Mouse (Mus musculus): ENCODE measurements around the gene Spg7. TPM values are rescaled to one million over a fixed set of nuclear protein-coding genes. Genes with fewer than 3 reads are reported as not detected.
A peak's percentile ranks its signal among the peaks of the same experiment; 100 is the strongest.

The Spg7 gene
- polyA plus RNA-seq, 1 experiment from 2014 or later: 47.7 TPM

- Histone ChIP-seq H3K27me3 (ENCODE audit: control insufficient read depth, insufficient read depth, low read length) (peaks cover 43% of the 10 kb centered on the region), H3K36me3 (ENCODE audit: control insufficient read depth, insufficient read depth, low read length) (no peaks in the 10 kb centered on the region), H3K9ac (ENCODE audit: low read length) (peak within 1 kb of the TSS; percentile 20; the same call in 1 of the 2 replicates), H3K4me1 (ENCODE audit: control insufficient read depth, insufficient read depth, low read length) (peaks cover 8% of the 10 kb centered on the region; the same call in 1 of the 2 replicates), H3K27ac (ENCODE audit: low read depth, low read length) (no peak within 1 kb of the TSS), H3K9me3 (ENCODE audit: control insufficient read depth, low read length) (no peaks in the 10 kb centered on the region), H3K4me3 (ENCODE audit: low read depth, low read length) (peak within 1 kb of the TSS; percentile 37), H3K4me2 (ENCODE audit: low read depth) (peak within 1 kb of the TSS; percentile 43)
- DNase-seq (ENCODE audit: low spot score): no peak
- 1% methylated on average over 45 of the region's 51 CpGs for WGBS
- ATAC-seq (ENCODE audit: insufficient read depth, low FRiP score, low TSS enrichment): no peak
Observed at GRCm38 (mm10) chr8:123117127-123117731, 54.5 kb downstream of the Spg7 start, which contains the start of gene Cpne7. Gene Cpne7 (plus strand): TSS chr8:123117374.

DNA sequence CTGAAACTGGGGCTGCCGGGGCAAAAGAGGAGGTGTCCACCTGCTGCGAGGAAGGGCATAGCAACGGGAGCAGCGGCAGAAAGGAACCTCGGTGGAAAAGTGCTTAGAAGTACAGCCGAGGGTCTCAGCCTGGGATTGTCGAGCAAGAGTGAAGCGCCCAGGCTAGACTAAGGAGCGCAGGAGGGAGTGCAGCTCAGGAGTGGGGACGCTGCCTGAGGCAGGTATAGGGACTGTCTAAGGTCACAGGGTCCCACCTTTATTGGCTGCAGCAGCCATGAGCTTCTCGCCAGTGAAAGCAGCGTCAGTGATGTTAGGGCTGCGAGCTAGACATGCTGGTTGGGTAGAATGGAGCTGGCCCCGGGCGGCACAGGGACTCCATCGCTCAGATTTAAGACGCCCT is 55.0 kb downstream of the Spg7 start:
- peak overlapping the region; percentile 37 for H3K4me3 ChIP-seq (ENCODE audit: low read depth, low read length)
- no peak overlapping the region for H3K9ac ChIP-seq (ENCODE audit: low read length)
- H3K27me3 ChIP-seq (ENCODE audit: control insufficient read depth, insufficient read depth, low read length): peaks cover 43% of the 10 kb centered on the region
- H3K36me3 ChIP-seq (ENCODE audit: control insufficient read depth, insufficient read depth, low read length): no peaks in the 10 kb centered on the region
- ATAC-seq (ENCODE audit: insufficient read depth, low FRiP score, low TSS enrichment): no peak
- H3K27ac ChIP-seq (ENCODE audit: low read depth, low read length): no peak overlapping the region
- 2% methylated on average over 17 of the region's 17 CpGs for WGBS
- H3K4me1 ChIP-seq (ENCODE audit: control insufficient read depth, insufficient read depth, low read length): peaks cover 8% of the 10 kb centered on the region; the same call in 1 of the 2 replicates
- peak overlapping the region; percentile 43 for H3K4me2 ChIP-seq (ENCODE audit: low read depth)
- no peak for DNase-seq (ENCODE audit: low spot score)
- no peaks in the 10 kb centered on the region for H3K9me3 ChIP-seq (ENCODE audit: control insufficient read depth, low read length)

DNA sequence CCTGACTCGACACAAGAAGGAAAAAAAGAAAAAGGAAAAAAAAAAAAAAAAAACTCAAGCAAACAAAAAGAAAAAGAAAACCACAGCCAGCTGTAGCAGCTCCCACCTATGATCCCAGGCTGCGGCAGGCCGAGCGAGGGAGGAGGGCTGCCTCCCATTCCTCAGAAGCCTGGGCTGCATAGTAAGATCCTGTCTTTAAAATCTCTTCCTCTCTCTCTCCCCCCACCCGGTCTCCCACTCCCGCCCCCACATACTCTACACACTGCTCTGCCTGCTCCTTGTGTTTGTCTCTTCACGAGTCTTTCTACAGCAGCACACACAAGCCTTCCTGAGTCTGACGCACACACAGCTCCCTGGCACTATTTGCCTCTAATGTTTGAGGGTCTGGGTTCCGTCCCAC is 59.3 kb downstream of the Spg7 start:
- no peak overlapping the region for H3K9ac ChIP-seq (ENCODE audit: low read length)
- no peaks in the 10 kb centered on the region for H3K36me3 ChIP-seq (ENCODE audit: control insufficient read depth, insufficient read depth, low read length)
- peaks cover 8% of the 10 kb centered on the region; the same call in 1 of the 2 replicates for H3K4me1 ChIP-seq (ENCODE audit: control insufficient read depth, insufficient read depth, low read length)
- DNase-seq (ENCODE audit: low spot score): no peak
- WGBS: 73% methylated on average over 9 of the region's 9 CpGs
- H3K9me3 ChIP-seq (ENCODE audit: control insufficient read depth, low read length): no peaks in the 10 kb centered on the region
- H3K4me2 ChIP-seq (ENCODE audit: low read depth): no peak overlapping the region
- no peak for ATAC-seq (ENCODE audit: insufficient read depth, low FRiP score, low TSS enrichment)
- H3K4me3 ChIP-seq (ENCODE audit: low read depth, low read length): no peak overlapping the region
- H3K27me3 ChIP-seq (ENCODE audit: control insufficient read depth, insufficient read depth, low read length): peaks cover 29% of the 10 kb centered on the region
- H3K27ac ChIP-seq (ENCODE audit: low read depth, low read length): no peak overlapping the region

GRCm38 (mm10) chr8:123122670-123123069 is 59.9 kb downstream of the Spg7 start:
- H3K4me2 ChIP-seq (ENCODE audit: low read depth): no peak overlapping the region
- H3K4me3 ChIP-seq (ENCODE audit: low read depth, low read length): no peak overlapping the region
- DNase-seq (ENCODE audit: low spot score) (no peak), ATAC-seq (ENCODE audit: insufficient read depth, low FRiP score, low TSS enrichment) (no peak)
- 0 out of 2 replicates have a peak, but pooled peaks cover 5% of the 10 kb centered on the region for H3K4me1 ChIP-seq (ENCODE audit: control insufficient read depth, insufficient read depth, low read length)
- peaks cover 23% of the 10 kb centered on the region for H3K27me3 ChIP-seq (ENCODE audit: control insufficient read depth, insufficient read depth, low read length)
- H3K36me3 ChIP-seq (ENCODE audit: control insufficient read depth, insufficient read depth, low read length): no peaks in the 10 kb centered on the region
- WGBS: 83% methylated on average over 5 of the region's 5 CpGs
- no peak overlapping the region for H3K9ac ChIP-seq (ENCODE audit: low read length)
- no peaks in the 10 kb centered on the region for H3K9me3 ChIP-seq (ENCODE audit: control insufficient read depth, low read length)
- no peak overlapping the region for H3K27ac ChIP-seq (ENCODE audit: low read depth, low read length)

- Histone ChIP-seq H3K4me2 (ENCODE audit: low read depth) (no peak overlapping the region), H3K4me1 (ENCODE audit: control insufficient read depth, insufficient read depth, low read length) (no peaks in the 10 kb centered on the region), H3K9ac (ENCODE audit: low read length) (no peak overlapping the region), H3K4me3 (ENCODE audit: low read depth, low read length) (no peak overlapping the region), H3K9me3 (ENCODE audit: control insufficient read depth, low read length) (no peaks in the 10 kb centered on the region), H3K27ac (ENCODE audit: low read depth, low read length) (no peak overlapping the region), H3K36me3 (ENCODE audit: control insufficient read depth, insufficient read depth, low read length) (no peaks in the 10 kb centered on the region), H3K27me3 (ENCODE audit: control insufficient read depth, insufficient read depth, low read length) (peaks cover 4% of the 10 kb centered on the region; the same call in 1 of the 2 replicates)
- DNase-seq (ENCODE audit: low spot score) (peak; percentile 58), ATAC-seq (ENCODE audit: insufficient read depth, low FRiP score, low TSS enrichment) (no peak; the same call in 1 of the 2 replicates)
- WGBS: 8% methylated on average over 19 of the region's 19 CpGs
Observed at GRCm38 (mm10) chr8:123126193-123126816, 63.6 kb downstream of the Spg7 start.

GRCm38 (mm10) chr8:123131041-123131440 is 68.3 kb downstream of the Spg7 start:
- Histone ChIP-seq H3K36me3 (ENCODE audit: control insufficient read depth, insufficient read depth, low read length) (no peaks in the 10 kb centered on the region), H3K9ac (ENCODE audit: low read length) (no peak overlapping the region), H3K4me2 (ENCODE audit: low read depth) (no peak overlapping the region), H3K4me1 (ENCODE audit: control insufficient read depth, insufficient read depth, low read length) (0 out of 2 replicates have a peak, but pooled peaks cover 5% of the 10 kb centered on the region), H3K4me3 (ENCODE audit: low read depth, low read length) (no peak overlapping the region), H3K27me3 (ENCODE audit: control insufficient read depth, insufficient read depth, low read length) (no peaks in the 10 kb centered on the region), H3K27ac (ENCODE audit: low read depth, low read length) (no peak overlapping the region), H3K9me3 (ENCODE audit: control insufficient read depth, low read length) (no peaks in the 10 kb centered on the region)
- DNase-seq (ENCODE audit: low spot score) (no peak), ATAC-seq (ENCODE audit: insufficient read depth, low FRiP score, low TSS enrichment) (no peak)
- 68% methylated on average over 9 of the region's 9 CpGs for WGBS

GRCm38 (mm10) chr8:123132953-123133352 is 70.2 kb downstream of the Spg7 start:
- WGBS: 87% methylated on average over 2 of the region's 2 CpGs
- no peaks in the 10 kb centered on the region for H3K27me3 ChIP-seq (ENCODE audit: control insufficient read depth, insufficient read depth, low read length)
- no peak overlapping the region for H3K4me3 ChIP-seq (ENCODE audit: low read depth, low read length)
- no peaks in the 10 kb centered on the region for H3K9me3 ChIP-seq (ENCODE audit: control insufficient read depth, low read length)
- H3K4me2 ChIP-seq (ENCODE audit: low read depth): no peak overlapping the region
- DNase-seq (ENCODE audit: low spot score): no peak
- no peak for ATAC-seq (ENCODE audit: insufficient read depth, low FRiP score, low TSS enrichment)
- H3K36me3 ChIP-seq (ENCODE audit: control insufficient read depth, insufficient read depth, low read length): no peaks in the 10 kb centered on the region
- no peak overlapping the region for H3K27ac ChIP-seq (ENCODE audit: low read depth, low read length)
- H3K9ac ChIP-seq (ENCODE audit: low read length): no peak overlapping the region
- H3K4me1 ChIP-seq (ENCODE audit: control insufficient read depth, insufficient read depth, low read length): peaks cover 5% of the 10 kb centered on the region; the same call in 1 of the 2 replicates

DNA sequence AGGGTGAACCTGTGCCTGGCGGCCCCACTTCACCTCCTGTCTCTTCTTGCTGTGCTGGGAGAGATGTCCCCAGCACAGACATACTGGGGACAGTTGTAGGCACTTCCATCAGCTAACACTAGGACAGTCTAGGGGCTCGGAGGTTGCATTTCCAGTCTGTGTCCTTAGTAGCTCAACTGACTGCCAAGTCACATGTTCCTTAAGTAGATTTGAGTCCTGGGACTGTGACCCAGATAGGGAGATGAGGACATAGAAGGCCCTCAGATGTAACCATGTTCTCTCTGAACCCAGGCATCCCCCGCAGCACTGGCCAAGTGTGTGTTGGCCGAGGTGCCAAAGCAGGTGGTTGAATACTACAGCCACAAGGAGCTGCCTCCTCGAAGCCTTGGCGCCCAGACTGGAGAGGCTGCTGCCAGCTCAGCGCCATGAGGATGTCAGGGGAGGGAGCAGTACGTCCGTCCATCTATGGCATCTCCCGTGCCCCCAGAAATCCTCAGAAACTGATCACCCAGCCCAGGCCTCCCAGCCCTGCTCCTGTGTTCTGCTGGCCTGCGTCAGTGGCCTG is 71.5 kb downstream of the Spg7 start:
- H3K9ac ChIP-seq (ENCODE audit: low read length): no peak overlapping the region
- H3K4me2 ChIP-seq (ENCODE audit: low read depth): no peak overlapping the region
- DNase-seq (ENCODE audit: low spot score): no peak
- no peaks in the 10 kb centered on the region for H3K36me3 ChIP-seq (ENCODE audit: control insufficient read depth, insufficient read depth, low read length)
- no peak overlapping the region for H3K4me3 ChIP-seq (ENCODE audit: low read depth, low read length)
- H3K27ac ChIP-seq (ENCODE audit: low read depth, low read length): no peak overlapping the region
- no peak for ATAC-seq (ENCODE audit: insufficient read depth, low FRiP score, low TSS enrichment)
- whole genome bisulfite sequencing: 89% methylated on average over 11 of the region's 11 CpGs
- H3K4me1 ChIP-seq (ENCODE audit: control insufficient read depth, insufficient read depth, low read length): peaks cover 5% of the 10 kb centered on the region; the same call in 1 of the 2 replicates
- H3K9me3 ChIP-seq (ENCODE audit: control insufficient read depth, low read length): no peaks in the 10 kb centered on the region
- H3K27me3 ChIP-seq (ENCODE audit: control insufficient read depth, insufficient read depth, low read length): no peaks in the 10 kb centered on the region
